Mouse (Mus musculus) A20 (cell line): ENCODE measurements around the gene Spop.

Experiments
- DNase-seq: peaks from one replicate; pipeline ENCODE4 v3.0.0-alpha.2; 2011; ENCODE audit warnings: low read depth, low spot score

Spop gene

GRCm38 (mm10) chr11:95413641-95414535, at the start of gene Spop:
Spop (plus strand) TSS chr11:95414080.
- DNase-seq: peak; percentile 94

DNA sequence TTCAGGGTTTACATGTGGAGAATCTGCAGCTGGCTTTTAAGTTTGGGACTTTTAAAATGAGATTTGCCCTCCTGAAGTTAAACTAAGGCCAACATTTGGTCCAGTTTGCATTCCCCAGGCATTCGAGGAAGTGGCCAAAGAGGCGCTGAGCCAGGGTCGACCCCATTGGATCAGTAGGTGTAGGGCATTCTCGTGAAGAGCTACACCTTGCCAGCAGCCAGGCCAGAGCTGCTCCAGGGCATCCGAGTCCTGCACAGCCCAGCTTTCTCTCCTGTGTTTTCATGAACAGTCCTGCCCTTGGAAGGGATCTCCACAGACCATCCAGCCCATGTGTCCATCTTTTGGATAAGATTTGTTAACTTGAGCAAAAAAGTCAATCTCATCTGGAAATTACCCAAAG, 49.5 kb upstream of the Spop start:
- DNase-seq: no peak

- no peak for DNase-seq
Observed at GRCm38 (mm10) chr11:95365596-95365995, 48.3 kb upstream of the Spop start.

DNA sequence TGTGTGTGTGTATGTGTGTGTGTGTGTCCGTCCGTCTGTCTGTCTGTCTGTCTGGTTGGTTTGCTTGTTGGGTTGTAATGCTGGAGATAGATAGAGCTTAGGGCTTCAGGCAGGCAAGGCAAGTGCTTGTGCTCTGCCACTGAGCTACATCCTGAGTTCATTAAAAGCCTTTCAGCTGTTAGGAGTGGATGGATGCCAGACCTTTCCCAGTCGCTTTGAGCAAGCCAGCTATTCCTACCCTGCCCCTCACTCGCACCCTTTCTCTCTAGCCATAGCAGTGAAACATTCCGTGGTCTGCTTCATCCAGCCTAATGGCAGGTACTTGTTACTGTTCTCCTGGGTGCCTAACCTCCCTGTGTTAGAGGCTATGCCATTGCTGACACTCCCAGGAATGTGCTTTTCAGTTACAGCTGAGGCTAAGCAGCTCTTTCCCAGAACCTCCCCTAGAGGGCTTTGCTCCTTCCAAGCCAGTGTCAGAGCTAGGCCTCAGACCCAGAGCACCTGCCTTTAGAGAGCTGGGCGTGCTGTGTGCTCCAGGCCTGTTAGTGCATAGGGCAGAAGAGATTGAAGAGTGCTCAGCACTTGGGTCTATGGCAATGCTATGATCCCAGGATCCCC, 47.5 kb upstream of the Spop start:
- DNase-seq: no peak

DNA sequence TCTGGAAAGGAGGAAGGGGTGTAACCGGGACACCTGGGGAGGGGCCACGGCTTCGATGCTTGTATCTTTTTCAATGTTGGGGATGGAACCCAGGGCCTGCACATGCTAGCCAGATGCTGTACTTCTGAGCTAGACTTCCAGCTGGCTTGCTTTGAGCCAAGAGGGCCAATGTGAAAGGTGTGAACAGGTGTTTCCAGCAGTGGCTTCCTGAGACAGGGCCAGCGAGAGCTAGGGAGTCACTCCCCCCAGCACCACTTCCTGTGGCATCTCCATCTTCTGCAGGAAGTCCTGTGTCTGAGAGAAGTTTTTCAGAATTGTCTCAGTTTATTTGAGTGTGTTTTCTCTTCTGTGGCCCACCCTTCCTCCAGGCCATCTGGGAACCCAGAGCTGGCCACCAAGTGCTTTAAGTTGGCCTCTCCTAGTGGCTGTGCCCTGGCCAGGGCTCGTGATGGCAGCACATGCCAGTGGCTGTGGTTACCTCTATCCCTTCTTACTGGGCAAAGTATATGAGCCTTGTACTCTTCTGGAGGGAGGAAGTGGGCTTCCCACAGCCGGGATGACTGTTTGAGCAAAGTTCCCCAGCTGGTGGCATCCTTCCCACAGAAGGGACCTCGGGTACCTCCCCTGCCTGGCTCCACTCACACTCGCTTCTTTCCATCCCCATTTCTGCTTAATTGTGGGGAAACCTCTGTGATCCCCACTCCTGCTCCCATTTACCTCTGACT, 46.7 kb upstream of the Spop start:
- no peak for DNase-seq

GRCm38 (mm10) chr11:95368231-95368823, 45.6 kb upstream of the Spop start:
- no peak for DNase-seq

- DNase-seq: no peak
Observed at GRCm38 (mm10) chr11:95368871-95369270, 45.0 kb upstream of the Spop start.

- DNase-seq: no peak
Observed at GRCm38 (mm10) chr11:95369964-95370890, 43.7 kb upstream of the Spop start.

DNA sequence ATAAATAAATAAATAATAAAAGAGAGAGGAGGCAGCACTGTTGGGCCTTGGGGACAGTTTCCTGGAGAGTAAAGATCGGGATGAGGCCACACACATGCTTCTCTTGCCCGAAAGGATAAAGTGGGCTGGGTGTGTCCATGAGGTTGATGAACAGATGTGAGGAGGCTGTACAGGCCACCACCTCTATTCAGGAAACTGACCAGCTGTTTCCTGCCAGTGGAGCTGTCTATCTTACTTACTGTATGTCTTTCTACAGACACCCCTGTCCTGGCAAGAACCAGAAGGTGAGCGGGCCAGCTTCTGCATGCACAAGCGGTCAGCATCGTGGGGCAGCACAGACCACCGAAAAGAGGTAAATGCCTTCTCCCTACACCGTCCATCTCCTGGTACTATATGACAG, 42.7 kb upstream of the Spop start:
- no peak for DNase-seq

- no peak for DNase-seq
Observed at GRCm38 (mm10) chr11:95378926-95379325, 35.0 kb upstream of the Spop start.

DNA sequence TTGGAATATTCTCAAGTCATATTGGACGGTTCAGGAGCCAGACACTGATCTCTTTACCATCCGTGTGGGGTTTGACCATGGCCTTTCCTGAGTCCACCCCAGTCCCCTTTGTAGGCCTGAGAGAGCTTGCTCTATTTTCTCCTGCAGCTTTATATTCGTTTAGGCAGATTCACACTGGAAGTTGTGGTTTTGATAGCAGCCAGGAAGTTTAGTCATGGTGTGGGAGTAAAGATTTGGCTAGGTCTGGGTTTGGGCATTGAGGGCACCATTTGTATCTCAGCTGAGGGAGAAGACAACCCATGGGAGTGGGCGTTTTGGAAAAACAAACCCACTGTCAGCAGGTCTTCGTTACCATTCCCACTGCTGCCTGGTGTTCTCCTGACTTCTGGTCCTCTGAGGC, 34.3 kb upstream of the Spop start:
- DNase-seq: no peak

DNA sequence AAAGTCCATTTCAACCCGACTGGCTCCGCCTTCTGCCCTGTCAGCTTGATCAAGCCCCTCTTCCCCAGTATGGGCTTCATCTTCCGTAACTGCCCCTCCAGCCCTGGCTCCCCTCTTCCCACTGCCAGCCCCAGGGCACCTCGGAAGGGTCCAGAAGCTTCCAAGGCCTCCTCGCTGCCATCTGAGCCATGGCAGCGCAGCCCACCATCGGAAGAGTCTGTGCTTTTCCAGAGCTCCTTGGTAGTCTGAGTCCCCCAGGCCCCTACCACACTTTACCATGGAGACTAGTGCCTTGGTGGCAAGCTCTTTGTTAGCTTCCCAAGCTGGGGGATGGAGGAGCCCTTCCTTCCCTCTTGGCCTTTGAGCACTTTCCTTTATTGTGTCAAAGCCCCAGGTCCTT, 33.2 kb upstream of the Spop start:
- no peak for DNase-seq

- DNase-seq: no peak
Observed at GRCm38 (mm10) chr11:95381146-95381545, 32.7 kb upstream of the Spop start.

GRCm38 (mm10) chr11:95383331-95383986, 30.4 kb upstream of the Spop start:
- peak; percentile 13 for DNase-seq

DNA sequence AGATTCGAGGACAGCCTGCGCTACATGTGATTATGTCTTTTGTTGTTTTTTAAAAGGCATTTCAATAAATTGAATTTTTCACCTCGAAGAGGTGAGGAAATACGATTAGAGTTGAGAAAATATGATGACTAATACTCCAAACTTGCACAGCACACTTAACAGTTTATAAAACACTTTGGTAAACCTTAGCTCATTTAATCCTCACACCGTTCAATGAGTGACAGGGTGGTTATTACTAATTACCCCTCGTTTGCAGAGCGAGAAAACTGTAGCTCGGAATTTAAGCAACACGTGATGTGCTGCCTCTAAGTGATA, 29.9 kb upstream of the Spop start:
- no peak for DNase-seq

GRCm38 (mm10) chr11:95384319-95384972, 29.4 kb upstream of the Spop start, which contains the start of gene Slc35b1:
Slc35b1 (plus strand) TSS chr11:95384692.
- peak; percentile 100 for DNase-seq

DNA sequence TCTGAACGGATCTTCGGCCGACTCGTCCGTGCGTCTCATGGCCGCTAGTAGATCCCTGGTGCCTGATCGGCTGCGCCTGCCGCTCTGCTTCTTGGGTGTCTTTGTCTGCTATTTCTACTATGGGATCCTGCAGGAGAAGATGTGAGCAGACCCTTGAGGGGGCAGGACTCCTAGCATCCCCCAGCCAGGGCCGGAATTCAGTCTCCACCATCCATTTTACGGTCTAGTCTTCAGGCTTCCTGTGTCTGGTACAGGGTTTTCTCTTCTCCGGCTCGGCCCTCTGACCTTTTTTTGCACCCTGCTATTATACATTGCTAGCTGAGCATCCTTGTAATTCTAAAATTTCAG, 28.9 kb upstream of the Spop start:
- no peak for DNase-seq

DNA sequence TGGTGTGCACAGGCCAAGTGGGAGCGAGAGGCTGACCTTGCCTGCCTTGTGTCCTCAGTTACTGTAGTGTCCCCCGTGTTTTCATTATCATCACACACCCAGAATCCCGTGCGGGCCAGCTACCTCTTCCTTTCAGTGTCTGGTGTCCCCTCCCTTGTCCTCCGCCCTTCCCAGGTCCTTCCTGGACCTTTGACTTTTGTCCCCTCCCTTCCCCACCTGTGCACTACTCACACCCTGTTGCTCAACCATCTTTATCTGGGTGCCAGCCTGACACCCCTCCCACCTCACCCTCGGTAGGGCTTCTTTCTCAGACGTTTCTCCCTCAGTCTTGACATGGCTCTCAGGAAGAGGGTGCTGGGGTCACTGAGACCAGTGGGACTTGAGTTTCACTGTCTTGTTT, 26.5 kb upstream of the Spop start:
- no peak for DNase-seq

DNA sequence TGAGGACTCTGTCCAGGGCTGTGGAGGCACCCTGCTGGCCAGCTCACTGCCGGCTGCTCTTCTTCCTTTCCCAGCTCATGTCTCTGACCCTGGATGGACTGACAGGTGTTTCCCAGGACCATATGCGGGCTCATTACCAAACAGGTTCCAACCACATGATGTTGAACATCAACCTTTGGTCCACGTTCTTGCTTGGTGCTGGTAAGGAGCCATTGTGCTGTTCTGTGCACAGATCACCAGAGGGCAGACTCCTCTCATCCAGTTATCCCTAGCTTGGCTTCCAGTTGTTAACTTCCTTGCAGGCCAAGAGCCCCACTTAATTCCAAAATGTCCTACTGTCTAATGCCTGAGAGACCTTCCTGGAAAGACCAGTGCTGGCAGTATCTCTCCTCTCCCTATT, 24.9 kb upstream of the Spop start:
- DNase-seq: no peak

GRCm38 (mm10) chr11:95390420-95390819, 23.5 kb upstream of the Spop start:
- no peak for DNase-seq
